Mouse (Mus musculus) frontal cortex, adult (tissue): ENCODE measurements around the gene Gm5615.

Source experiments
- ATAC-seq: cut with Nextera tagmentation; 2 replicates; pipeline ENCODE4 v1.9.2; 2017; ENCODE audit warnings: mild to moderate bottlenecking, moderate library complexity, mixed read lengths; ENCODE audit not compliant: low TSS enrichment

Gene Gm5615

GRCm38 (mm10) chr9:36541863-36542262 is at the start of gene Gm5615:
Gm5615 (minus strand) TSS chr9:36541963.
- no peak for ATAC-seq

GRCm38 (mm10) chr9:36582535-36582934 is 40.8 kb upstream of the Gm5615 start, which contains the start of gene Gm17689:
Gm17689 (minus strand) TSS chr9:36582635.
- ATAC-seq: no peak

- no peak for ATAC-seq
These were observed 37.6 kb downstream of the Gm5615 start for GRCm38 (mm10) chr9:36504211-36504610.

- ATAC-seq: no peak
These were observed 45.9 kb downstream of the Gm5615 start for GRCm38 (mm10) chr9:36495824-36496223.

- ATAC-seq: no peak
These were observed 47.1 kb downstream of the Gm5615 start for GRCm38 (mm10) chr9:36494501-36495220.
